Mouse (Mus musculus) T-helper 1 cell (primary cell): Measurements from ENCODE around the gene Olfr315.
"Not testable (repeated sequence)": the region's sequence is repeated elsewhere in the genome, so short reads cannot be mapped to it uniquely, and the experiment has no call there.

Experiments used
- in situ Hi-C: fragments of 300-600 bp; cut with MboI, MseI; formaldehyde crosslinking; loops from one replicate; pipeline ENCODE4 v1.15.1; 2025; ENCODE audit warnings: high pct_unique_total_duplicates

Olfr315 gene

DNA sequence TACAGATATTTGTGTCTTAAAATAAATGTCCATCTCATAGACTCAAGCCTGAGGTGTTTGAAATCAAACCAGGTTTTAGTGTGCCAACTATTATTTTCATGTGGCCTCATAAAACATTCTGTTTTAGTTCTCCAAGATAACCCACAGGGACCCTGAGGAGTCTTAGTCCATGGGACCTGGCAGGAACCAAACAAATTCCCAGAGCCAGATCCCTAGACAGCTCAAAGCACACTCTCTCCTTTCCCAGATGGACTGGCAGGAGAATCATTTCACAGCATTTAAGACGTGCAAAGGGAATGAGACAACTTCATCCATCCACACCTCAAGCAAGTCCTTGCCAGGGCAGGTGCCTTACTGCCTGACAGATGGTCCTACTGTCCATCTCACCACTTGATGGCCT, 41.7 kb downstream of the Olfr315 start, which contains the start of gene Olfr313:
Gene Olfr313, plus strand, starts transcription at position 301 of the 400 bp plus-strand sequence.
- in situ Hi-C loops: not testable (repeated sequence)

DNA sequence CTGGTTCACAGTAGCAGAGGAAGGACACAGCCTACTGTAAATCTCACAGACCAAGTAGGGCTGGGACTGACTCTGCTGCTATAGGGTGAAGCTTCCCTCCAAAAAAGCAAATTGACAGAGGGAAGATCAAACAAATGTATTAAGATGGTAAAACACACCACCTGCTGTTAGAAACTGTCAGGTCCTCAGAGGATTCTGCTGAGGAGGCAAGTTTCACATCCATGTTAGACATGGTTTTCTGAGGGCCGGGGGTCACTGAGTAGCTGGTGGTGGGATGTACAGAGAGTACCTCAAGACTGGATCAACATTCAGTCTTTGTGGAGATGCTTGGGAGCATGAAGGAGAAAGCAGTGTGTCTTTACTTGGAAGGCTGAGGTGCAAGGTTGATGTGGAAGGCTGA, 42.7 kb downstream of the Olfr315 start:
- in situ Hi-C loops: no loop called here

DNA sequence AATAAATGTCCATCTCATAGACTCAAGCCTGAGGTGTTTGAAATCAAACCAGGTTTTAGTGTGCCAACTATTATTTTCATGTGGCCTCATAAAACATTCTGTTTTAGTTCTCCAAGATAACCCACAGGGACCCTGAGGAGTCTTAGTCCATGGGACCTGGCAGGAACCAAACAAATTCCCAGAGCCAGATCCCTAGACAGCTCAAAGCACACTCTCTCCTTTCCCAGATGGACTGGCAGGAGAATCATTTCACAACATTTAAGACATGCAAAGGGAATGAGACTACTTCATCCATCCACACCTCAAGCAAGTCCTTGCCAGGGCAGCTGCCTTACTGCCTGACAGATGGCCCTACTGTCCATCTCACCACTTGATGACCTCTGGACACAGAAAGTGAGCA, 55.9 kb downstream of the Olfr315 start, which contains the start of gene Olfr312:
Gene Olfr312, plus strand, starts transcription at position 301 of the 400 bp plus-strand sequence.
- in situ Hi-C loops: not testable (repeated sequence)

DNA sequence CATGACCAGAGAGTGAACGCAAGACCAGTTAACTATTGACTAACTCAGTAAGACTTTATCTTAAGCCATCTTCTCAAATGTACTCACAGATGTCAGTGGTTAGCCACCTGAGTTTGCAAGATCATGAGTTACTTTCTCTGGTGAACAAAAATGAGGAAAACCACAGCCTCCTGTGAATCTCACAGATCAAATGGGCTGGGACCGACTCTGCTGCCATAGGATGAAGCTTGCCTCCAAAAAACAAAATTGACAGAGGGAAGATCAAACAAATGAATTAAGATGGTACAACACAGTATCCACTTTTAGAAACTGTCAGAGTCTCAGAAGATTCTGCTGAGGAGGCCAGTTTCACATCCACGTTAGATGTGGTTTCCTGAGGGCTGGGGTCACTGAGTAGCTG, 56.8 kb downstream of the Olfr315 start:
- in situ Hi-C loops: no loop called here
